Comparison of ENCODE assay signal across 12 mouse cellular contexts in genomic region chr7:73323556-73323955, GRCm38 (mm10). TPM values are rescaled to one million over a fixed set of nuclear protein-coding genes. Genes with fewer than 3 reads are reported as not detected.
DNase-seq lines count a peak whose midpoint lies in the region; ATAC-seq and TF ChIP-seq lines count a peak whose summit lies in the region.
"Had no signal": no experiment of that assay in that cellular context is flagged by ENCODE, and none has a peak within 500 bp of the region (broad histone marks: within the 10 kb centered on the region; RNA-seq: fewer than 3 reads in every experiment).

No protein-coding gene starts in this region.

- H3K4me3 ChIP-seq in lung, embryonic 14.5 days (ENCODE audit: low read depth, low read length) = peak overlapping the region; percentile 10; the same call in 1 of the 2 replicates
- H3K4me3 ChIP-seq in heart, embryonic 14.5 days (ENCODE audit: control insufficient read depth in 1 of 2, insufficient read depth in 1 of 2, low read depth in 1 of 2, low read length in 2 of 2) = peak overlapping the region; percentile 4 to 10; a peak in 3 of 4 replicates
- H3K4me3 ChIP-seq in stomach, embryonic 14.5 days (ENCODE audit: low read depth, low read length) = no peak overlapping the region
- H3K4me3 ChIP-seq: hindbrain, embryonic 12.5 days; megakaryocyte, embryonic 14.5 days had no signal

- no peak overlapping the region for H3K27ac ChIP-seq in lung, embryonic 14.5 days (ENCODE audit: low read depth)
- no peak overlapping the region for H3K27ac ChIP-seq in heart, embryonic 14.5 days (replicated peaks in 1 of 2; ENCODE audit: control insufficient read depth in 1 of 2, insufficient read depth in 1 of 2, low read depth in 2 of 2, low read length in 2 of 2)
- no peak overlapping the region for H3K27ac ChIP-seq in stomach, embryonic 14.5 days (ENCODE audit: low read length)
- H3K27ac ChIP-seq: hindbrain, embryonic 12.5 days had no signal

- WGBS in lung, embryonic 14.5 days = 25% methylated on average over 12 of the region's 12 CpGs
- 12% methylated on average over 12 of the region's 12 CpGs for WGBS in heart, embryonic 14.5 days
- WGBS in stomach, embryonic 14.5 days = 38% methylated on average over 12 of the region's 12 CpGs

- ATAC-seq in lung, embryonic 14.5 days (ENCODE audit: insufficient read depth) = peak; percentile 29; the same call in 1 of the 2 replicates
- no peak for ATAC-seq in heart, embryonic 14.5 days (ENCODE audit: insufficient number of reproducible peaks, insufficient read depth, low FRiP score, low read depth)
- ATAC-seq in stomach, embryonic 14.5 days (ENCODE audit: insufficient number of reproducible peaks, insufficient read depth, low FRiP score, low read depth) = no peak
- no peak for ATAC-seq in monocyte, adult 5-6 weeks (replicated peaks; ENCODE audit: insufficient number of reproducible peaks, low FRiP score, low TSS enrichment, poor library complexity, severe bottlenecking)

- no peaks in the 10 kb centered on the region for H3K9me3 ChIP-seq in lung, embryonic 14.5 days (ENCODE audit: low read depth, low read length)
- no peaks in the 10 kb centered on the region for H3K9me3 ChIP-seq in heart, embryonic 14.5 days (ENCODE audit: control insufficient read depth, low read length)
- H3K9me3 ChIP-seq in stomach, embryonic 14.5 days (ENCODE audit: control insufficient read depth, low read depth, low read length) = no peaks in the 10 kb centered on the region
- H3K9me3 ChIP-seq: hindbrain, embryonic 12.5 days; megakaryocyte, embryonic 14.5 days had no signal

- H3K4me1 ChIP-seq in lung, embryonic 14.5 days (ENCODE audit: insufficient read depth) = peaks cover 18% of the 10 kb centered on the region
- H3K4me1 ChIP-seq in heart, embryonic 14.5 days (ENCODE audit: control insufficient read depth in 2 of 2, insufficient read depth in 2 of 2, low read length in 2 of 2) = peaks cover 25 to 37% of the 10 kb centered on the region in 2 experiments
- peaks cover 24% of the 10 kb centered on the region for H3K4me1 ChIP-seq in stomach, embryonic 14.5 days (ENCODE audit: control insufficient read depth, insufficient read depth, low read length)
- H3K4me1 ChIP-seq: megakaryocyte, embryonic 14.5 days had no signal

- H3K9ac ChIP-seq in lung, embryonic 14.5 days = no peak overlapping the region
- H3K9ac ChIP-seq in heart, embryonic 14.5 days (ENCODE audit: low read length) = no peak overlapping the region
- H3K9ac ChIP-seq in stomach, embryonic 14.5 days (replicated peaks; ENCODE audit: low read depth, low read length) = no peak overlapping the region
- H3K9ac ChIP-seq: hindbrain, embryonic 12.5 days had no signal

- peak; percentile 34 for DNase-seq in adrenal gland, adult 2 months
- DNase-seq in adrenal gland, postnatal 25 days = no peak
- peak; percentile 60 for DNase-seq in lung, embryonic 14.5 days
- no peak for DNase-seq in lung, postnatal 4 days
- no peak for DNase-seq in thymus, postnatal 4 days
- DNase-seq: cerebellum, adult 8-10 months; layer of hippocampus, postnatal 36 days had no signal

- H3K4me2 ChIP-seq in lung, embryonic 14.5 days = peak overlapping the region; percentile 50
- peak overlapping the region; percentile 52 for H3K4me2 ChIP-seq in heart, embryonic 14.5 days (ENCODE audit: low read length)
- peak overlapping the region; percentile 35; the same call in 1 of the 2 replicates for H3K4me2 ChIP-seq in stomach, embryonic 14.5 days (replicated peaks; ENCODE audit: low read depth, low read length)
- H3K4me2 ChIP-seq: hindbrain, embryonic 12.5 days had no signal

- no peak for TF ChIP-seq CTCF in lung, embryonic 14.5 days (IDR thresholded peaks at IDR 0.05; ENCODE audit: low read depth)

- H3K36me3 ChIP-seq in lung, embryonic 14.5 days (ENCODE audit: insufficient read depth) = no peaks in the 10 kb centered on the region
- H3K36me3 ChIP-seq in heart, embryonic 14.5 days (ENCODE audit: control insufficient read depth, insufficient read depth, low read length) = no peaks in the 10 kb centered on the region
- no peaks in the 10 kb centered on the region for H3K36me3 ChIP-seq in stomach, embryonic 14.5 days (ENCODE audit: control insufficient read depth, insufficient read depth, low read length)
- H3K36me3 ChIP-seq: hindbrain, embryonic 12.5 days had no signal

- H3K27me3 ChIP-seq in lung, embryonic 14.5 days (ENCODE audit: insufficient read depth, low read length) = no peaks in the 10 kb centered on the region
- H3K27me3 ChIP-seq in heart, embryonic 14.5 days (ENCODE audit: control insufficient read depth, insufficient read depth, low read length) = peaks cover 5% of the 10 kb centered on the region
- no peaks in the 10 kb centered on the region for H3K27me3 ChIP-seq in stomach, embryonic 14.5 days (ENCODE audit: control insufficient read depth, insufficient read depth, low read length)
- H3K27me3 ChIP-seq: hindbrain, embryonic 12.5 days had no signal

RNA-seq across cellular contexts. Expression of gene Rgma, which starts 51.8 kb away (rescaled TPM):
- total RNA-seq in adrenal gland, adult 2 months (2021) = 10 to 100 TPM in 1 of 2 experiments, 1 to 10 TPM in 1; 8.2 to 24.1 TPM
- polyA plus RNA-seq in adrenal gland, adult 2 months (2012; rRNA removed) = 21.6 and 22.8 TPM in 2 replicates
- 7.7 and 9.9 TPM in 2 replicates for total RNA-seq in adrenal gland, postnatal 25 days (2021)
- 19.0 and 22.8 TPM in 2 replicates for polyA plus RNA-seq in lung, embryonic 14.5 days (2014; fragmentation: Nextera tagmentation; extraction: Ambion mirVana)
- polyA plus RNA-seq in heart, embryonic 14.5 days (2014; fragmentation: Nextera tagmentation; extraction: Ambion mirVana) = 3.1 and 3.2 TPM in 2 replicates
- 24.9 and 30.5 TPM in 2 replicates for polyA plus RNA-seq in stomach, embryonic 14.5 days (2014; fragmentation: Nextera tagmentation; extraction: Ambion mirVana)
- total RNA-seq in monocyte, adult 5-6 weeks (2017) = not detected in 3 replicates

Comparison
In these comparisons a context has a peak if more than half of its experiments do, and no peak if none do; other contexts are left out.
1. DNase-seq: peak in adrenal gland, adult 2 months (single experiment) and lung, embryonic 14.5 days (single experiment); none in adrenal gland, postnatal 25 days (single experiment), lung, postnatal 4 days (0 of 2) and thymus, postnatal 4 days (single experiment).
2. Peak in every context shown above with its lines, with median percentiles within 50 percentile points of each other: H3K4me2 ChIP-seq.